In genomic region chr5:29484965-29485940, GRCm38 (mm10) we compare ENCODE assay signal across 13 mouse cellular contexts. TPM values are rescaled to one million over a fixed set of nuclear protein-coding genes. Genes with fewer than 3 reads are reported as not detected.
DNase-seq lines count a peak whose midpoint lies in the region; ATAC-seq lines count a peak whose summit lies in the region.
"Had no signal": no experiment of that assay in that cellular context is flagged by ENCODE, and none has a peak within 500 bp of the region (broad histone marks: within the 10 kb centered on the region; RNA-seq: fewer than 3 reads in every experiment).

No protein-coding gene starts in this region.

- no peaks in the 10 kb centered on the region; a peak in 1 of 4 replicates for H3K4me1 ChIP-seq in heart, embryonic 14.5 days (ENCODE audit: control insufficient read depth in 2 of 2, insufficient read depth in 2 of 2, low read length in 2 of 2)
- peaks cover 6% of the 10 kb centered on the region for H3K4me1 ChIP-seq in stomach, embryonic 16.5 days (ENCODE audit: control insufficient read depth, insufficient read depth, low read length)
- H3K4me1 ChIP-seq: embryonic facial prominence, embryonic 12.5 days had no signal

- no peak for ATAC-seq in heart, embryonic 14.5 days (ENCODE audit: insufficient number of reproducible peaks, insufficient read depth, low FRiP score, low read depth)
- ATAC-seq in hematopoietic stem cell, adult 5-6 weeks (replicated peaks in 1 of 2; ENCODE audit: insufficient read depth in 1 of 2, low FRiP score in 2 of 2, low TSS enrichment in 1 of 2, low read depth in 1 of 2, poor library complexity in 2 of 2, severe bottlenecking in 2 of 2) = peak; percentile 9 to 23; a peak in 1 of 4 replicates
- ATAC-seq in stomach, embryonic 16.5 days (ENCODE audit: insufficient read depth, low FRiP score) = peak; percentile 48; the same call in 1 of the 2 replicates

- H3K4me2 ChIP-seq in heart, embryonic 14.5 days (ENCODE audit: low read length) = peak overlapping the region; percentile 22
- peak overlapping the region; percentile 39 for H3K4me2 ChIP-seq in stomach, embryonic 16.5 days (ENCODE audit: low read depth, low read length)
- H3K4me2 ChIP-seq: embryonic facial prominence, embryonic 12.5 days; limb, embryonic 15.5 days had no signal

- no peaks in the 10 kb centered on the region for H3K36me3 ChIP-seq in heart, embryonic 14.5 days (ENCODE audit: control insufficient read depth, insufficient read depth, low read length)
- no peaks in the 10 kb centered on the region for H3K36me3 ChIP-seq in stomach, embryonic 16.5 days (ENCODE audit: control insufficient read depth, insufficient read depth, low read length)
- H3K36me3 ChIP-seq: embryonic facial prominence, embryonic 12.5 days; G1E; limb, embryonic 15.5 days had no signal

- H3K4me3 ChIP-seq in heart, embryonic 14.5 days (ENCODE audit: control insufficient read depth in 1 of 2, insufficient read depth in 1 of 2, low read depth in 1 of 2, low read length in 2 of 2) = peak overlapping the region in 1 of 2 experiments; percentile 9; a peak in 1 of 4 replicates
- H3K4me3 ChIP-seq in stomach, embryonic 16.5 days (replicated peaks; ENCODE audit: low read length) = peak overlapping the region; percentile 19
- H3K4me3 ChIP-seq: embryonic facial prominence, embryonic 12.5 days; limb, embryonic 15.5 days had no signal

- DNase-seq in heart, postnatal 10 days = no peak
- DNase-seq in ovary, postnatal 36 days (ENCODE audit: low spot score) = peak; percentile 42
- DNase-seq in ovary, adult 18-20 months (ENCODE audit: low spot score) = no peak
- DNase-seq in spleen, postnatal 4 days (ENCODE audit: low spot score in 2 of 2) = no peak
- DNase-seq in layer of hippocampus, postnatal 36 days = no peak
- DNase-seq: kidney, adult 11 months; thymus, postnatal 36 days had no signal

- H3K27ac ChIP-seq in heart, embryonic 14.5 days (replicated peaks in 1 of 2; ENCODE audit: control insufficient read depth in 1 of 2, insufficient read depth in 1 of 2, low read depth in 2 of 2, low read length in 2 of 2) = no peak overlapping the region
- H3K27ac ChIP-seq in stomach, embryonic 16.5 days (ENCODE audit: low read length) = no peak overlapping the region
- H3K27ac ChIP-seq: embryonic facial prominence, embryonic 12.5 days; limb, embryonic 15.5 days had no signal

- no peak overlapping the region for H3K9ac ChIP-seq in heart, embryonic 14.5 days (ENCODE audit: low read length)
- H3K9ac ChIP-seq in stomach, embryonic 16.5 days (ENCODE audit: low read length) = no peak overlapping the region
- H3K9ac ChIP-seq: embryonic facial prominence, embryonic 12.5 days; limb, embryonic 15.5 days had no signal

- peaks cover 94% of the 10 kb centered on the region for H3K27me3 ChIP-seq in heart, embryonic 14.5 days (ENCODE audit: control insufficient read depth, insufficient read depth, low read length)
- peaks cover 76% of the 10 kb centered on the region for H3K27me3 ChIP-seq in stomach, embryonic 16.5 days (ENCODE audit: control insufficient read depth, insufficient read depth, low read length)

- intact Hi-C loops in heart, postnatal 10 days (cut with DNase I) = no loop called here

- WGBS in heart, embryonic 14.5 days = 2% methylated on average over 38 of the region's 38 CpGs
- WGBS in stomach, embryonic 16.5 days = 8% methylated on average over 38 of the region's 38 CpGs

- no peaks in the 10 kb centered on the region for H3K9me3 ChIP-seq in heart, embryonic 14.5 days (ENCODE audit: control insufficient read depth, low read length)
- H3K9me3 ChIP-seq in stomach, embryonic 16.5 days (replicated peaks; ENCODE audit: control insufficient read depth, low read length) = no peaks in the 10 kb centered on the region
- H3K9me3 ChIP-seq: embryonic facial prominence, embryonic 12.5 days; G1E; limb, embryonic 15.5 days had no signal

RNA-seq across cellular contexts. Expression of gene Mnx1, which starts 7.0 kb away (rescaled TPM):
- not detected in 2 replicates for polyA plus RNA-seq in heart, embryonic 14.5 days (2014; fragmentation: Nextera tagmentation; extraction: Ambion mirVana)
- total RNA-seq in heart, postnatal 10 days (2021) = not detected
- not detected in 2 replicates for total RNA-seq in hematopoietic stem cell, adult 5-6 weeks (2017)
- 0.75 and 1.1 TPM in 2 replicates for polyA plus RNA-seq in stomach, embryonic 16.5 days (2015; fragmentation: Nextera tagmentation; extraction: Ambion mirVana)
- not detected for total RNA-seq in layer of hippocampus, postnatal 36 days (2021)
- total RNA-seq: G1E had no signal
- polyA plus RNA-seq: embryonic facial prominence, embryonic 12.5 days; G1E; limb, embryonic 15.5 days had no signal

RNA-seq across cellular contexts. Expression of gene Nom1, which starts 50.8 kb away (rescaled TPM):
- 11.4 and 13.1 TPM in 2 replicates for polyA plus RNA-seq in heart, embryonic 14.5 days (2014; fragmentation: Nextera tagmentation; extraction: Ambion mirVana)
- total RNA-seq in heart, postnatal 10 days (2021) = 10 to 100 TPM; 14.2 to 15.4 TPM
- 10.4 and 13.0 TPM in 2 replicates for total RNA-seq in hematopoietic stem cell, adult 5-6 weeks (2017)
- 26.5 and 28.5 TPM in 2 replicates for polyA plus RNA-seq in stomach, embryonic 16.5 days (2015; fragmentation: Nextera tagmentation; extraction: Ambion mirVana)
- 10 to 100 TPM; 20.5 to 23.7 TPM for total RNA-seq in layer of hippocampus, postnatal 36 days (2021)
